Mouse (Mus musculus) right cerebral cortex, postnatal 25 days (tissue): ENCODE results near the gene Cpm.

Source experiments
- DNase-seq: peaks from one replicate; pipeline ENCODE4 v3.0.0; 2022

The Cpm gene

DNA sequence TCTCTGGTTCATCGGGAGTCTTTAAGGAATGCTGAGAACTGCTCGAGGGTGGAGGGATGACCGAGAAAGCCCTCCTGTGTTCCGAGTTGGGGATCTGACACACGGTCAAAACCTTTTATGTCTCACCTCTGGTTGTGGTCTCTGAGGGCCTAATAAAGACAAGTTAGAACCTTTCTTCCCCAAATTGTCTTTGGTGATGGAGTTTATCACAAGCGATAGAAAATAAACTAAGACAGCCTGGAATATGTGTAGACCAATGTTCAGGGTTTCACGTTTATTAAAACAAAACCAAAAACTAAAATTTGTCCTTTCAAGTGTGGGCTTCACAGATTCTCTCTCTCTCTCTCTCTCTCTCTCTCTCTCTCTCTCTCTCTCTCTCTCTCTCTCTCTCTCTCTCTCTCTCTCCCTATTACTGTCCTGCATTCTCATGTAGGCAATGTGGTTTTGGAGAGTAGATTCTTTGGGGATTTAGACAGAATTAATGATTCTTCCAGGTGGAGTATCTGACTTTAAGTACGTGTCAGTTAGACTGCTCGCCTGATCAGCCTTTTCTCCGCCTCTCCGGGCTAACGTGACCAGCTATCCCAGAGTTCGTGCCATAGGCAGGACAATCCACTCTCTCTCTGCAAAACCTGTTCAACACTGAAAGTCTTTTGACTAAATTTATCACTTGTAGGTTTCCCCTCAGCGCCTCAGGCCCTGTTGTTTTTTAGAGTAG is 35.1 kb downstream of the Cpm start:
- no peak for DNase-seq

DNA sequence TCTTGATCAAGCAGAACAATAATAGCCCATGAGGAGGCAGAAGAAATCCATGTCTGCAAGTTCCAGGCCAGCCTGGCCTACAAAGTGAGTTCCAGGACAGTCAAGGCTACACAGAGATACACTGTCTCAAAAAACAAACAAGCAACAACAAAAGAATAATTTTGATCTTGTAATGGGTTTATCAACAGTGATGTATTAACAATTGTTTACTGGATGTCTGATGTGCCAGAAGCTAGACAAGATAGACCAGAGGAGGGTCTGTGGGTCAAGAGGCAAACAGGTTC is 35.6 kb downstream of the Cpm start:
- no peak for DNase-seq

DNA sequence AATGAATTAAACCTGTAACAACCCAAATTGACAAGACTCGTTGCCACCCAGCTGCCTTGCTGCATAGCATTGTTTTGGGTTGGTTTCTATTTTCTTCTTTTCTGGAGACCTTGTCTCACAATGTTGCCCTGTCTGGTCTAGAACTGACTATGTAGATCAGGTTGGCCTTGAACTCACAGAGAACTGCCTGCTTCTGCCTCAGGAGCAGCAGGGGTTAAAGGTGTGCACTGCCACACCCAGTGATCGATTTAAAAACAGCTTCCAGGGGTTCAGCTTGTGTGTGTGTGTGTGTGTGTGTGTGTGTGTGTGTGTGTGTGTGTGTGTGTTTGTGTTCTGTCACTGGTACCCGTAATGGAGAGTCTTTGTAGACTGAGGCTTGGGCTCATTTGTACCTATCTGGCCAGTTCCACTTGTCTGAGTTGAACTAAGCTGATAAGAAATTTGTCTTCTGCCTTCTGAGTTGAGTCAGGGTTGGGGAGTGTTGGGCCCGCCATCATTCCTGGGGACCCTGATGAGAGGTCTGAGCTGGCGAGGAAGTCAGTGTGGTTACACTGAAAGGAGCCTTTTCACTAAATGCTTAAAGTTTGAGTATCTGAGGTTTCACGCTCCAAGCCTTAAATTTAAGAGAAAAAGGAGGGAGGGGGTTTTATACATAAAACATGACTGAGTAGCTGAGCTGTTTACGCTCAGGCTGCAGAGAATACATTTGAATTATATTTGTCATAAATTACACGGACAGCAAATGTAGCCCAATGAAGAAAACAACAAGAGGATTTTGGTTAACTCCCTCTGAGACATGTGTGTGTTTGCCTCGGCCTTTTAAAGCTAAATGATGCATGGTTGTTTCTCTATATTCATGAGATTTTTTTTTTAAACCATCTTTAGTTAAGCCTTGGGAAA is 36.3 kb downstream of the Cpm start:
- DNase-seq: no peak

DNA sequence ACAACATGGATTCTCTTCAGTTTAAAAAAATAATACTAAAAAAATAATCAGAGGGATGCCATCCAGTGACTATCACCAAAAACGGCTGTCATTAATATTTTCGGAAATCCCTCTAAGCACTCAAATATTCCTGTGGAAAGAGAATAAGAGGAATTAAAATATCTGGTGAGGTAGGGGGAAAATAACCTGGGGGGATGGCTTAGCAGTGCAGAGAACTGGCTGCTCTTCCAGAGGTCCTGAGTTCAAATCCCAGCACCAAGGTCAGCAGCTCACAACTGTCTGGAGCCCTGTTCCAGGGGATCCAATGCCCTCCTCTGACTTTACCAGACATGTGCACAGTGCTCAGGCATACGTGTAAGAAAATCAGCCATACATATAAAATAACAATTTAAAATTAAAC is 37.1 kb downstream of the Cpm start:
- no peak for DNase-seq

DNA sequence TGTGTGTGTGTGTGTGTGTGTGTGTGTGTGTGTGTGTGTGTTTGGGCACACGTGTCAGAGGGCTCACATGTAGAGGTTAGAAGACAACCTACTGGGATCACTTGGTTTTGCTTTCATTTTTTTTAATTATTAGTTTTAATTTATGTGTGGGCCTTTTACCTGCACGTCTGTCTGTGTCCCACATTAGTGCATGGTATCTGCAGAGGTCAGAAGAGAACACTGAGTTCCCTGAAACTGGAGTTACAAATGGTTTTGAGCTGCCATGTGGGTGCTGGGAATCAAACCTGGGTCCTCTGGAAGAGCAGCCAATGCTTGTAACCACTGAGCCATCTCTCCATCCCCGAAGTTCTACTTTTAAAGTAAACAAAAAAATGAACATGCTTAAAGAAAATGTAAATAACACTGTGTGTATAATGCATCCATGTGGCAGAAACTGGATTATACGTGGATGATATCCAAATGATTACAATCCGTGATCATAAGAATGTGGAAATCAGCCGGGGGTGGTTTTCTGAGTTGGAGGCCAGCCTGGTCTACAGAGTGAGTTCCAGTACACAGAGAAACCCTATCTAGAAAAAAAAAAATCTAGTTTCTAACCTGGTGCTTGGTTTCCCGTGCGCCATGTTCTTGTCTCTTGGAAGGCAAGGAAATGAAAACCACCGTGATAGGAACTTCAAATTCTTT is 37.8 kb downstream of the Cpm start:
- no peak for DNase-seq

DNA sequence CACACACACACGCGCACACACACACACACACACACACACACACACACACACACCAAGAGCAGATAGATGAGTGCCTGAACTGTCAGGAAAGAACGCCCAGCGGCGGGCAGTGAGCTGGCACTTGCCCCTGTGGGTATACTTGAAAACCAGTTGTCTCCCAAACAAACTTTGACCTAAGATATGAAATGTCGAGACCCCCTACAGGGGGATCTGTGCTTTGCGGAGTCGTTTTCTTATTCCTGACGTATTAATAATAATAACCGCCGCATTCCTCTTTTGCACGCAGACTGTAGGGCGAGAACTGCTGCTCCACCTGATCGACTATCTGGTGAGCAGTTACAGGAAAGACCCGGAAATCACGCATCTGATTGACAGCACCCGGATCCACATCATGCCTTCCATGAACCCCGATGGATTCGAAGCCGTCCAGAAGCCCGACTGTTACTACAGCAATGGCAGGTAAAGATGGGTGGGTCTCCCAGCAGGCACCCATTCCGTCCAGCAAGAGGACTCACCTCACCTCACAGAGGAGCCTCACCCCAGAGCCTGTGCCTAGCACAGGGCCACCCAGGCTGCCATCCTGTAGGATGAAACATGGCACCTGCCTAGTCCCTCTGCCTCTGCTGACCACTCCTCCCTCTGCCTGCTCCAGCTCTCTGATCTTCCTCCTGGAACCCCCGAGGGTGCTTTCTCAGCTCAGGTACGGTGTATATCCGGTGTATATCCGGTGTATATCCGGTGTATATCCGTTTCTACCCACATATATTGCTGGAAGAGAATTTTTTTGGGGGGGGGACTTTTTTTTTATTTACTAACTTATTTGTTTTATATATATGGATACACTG is 38.6 kb downstream of the Cpm start:
- DNase-seq: no peak

DNA sequence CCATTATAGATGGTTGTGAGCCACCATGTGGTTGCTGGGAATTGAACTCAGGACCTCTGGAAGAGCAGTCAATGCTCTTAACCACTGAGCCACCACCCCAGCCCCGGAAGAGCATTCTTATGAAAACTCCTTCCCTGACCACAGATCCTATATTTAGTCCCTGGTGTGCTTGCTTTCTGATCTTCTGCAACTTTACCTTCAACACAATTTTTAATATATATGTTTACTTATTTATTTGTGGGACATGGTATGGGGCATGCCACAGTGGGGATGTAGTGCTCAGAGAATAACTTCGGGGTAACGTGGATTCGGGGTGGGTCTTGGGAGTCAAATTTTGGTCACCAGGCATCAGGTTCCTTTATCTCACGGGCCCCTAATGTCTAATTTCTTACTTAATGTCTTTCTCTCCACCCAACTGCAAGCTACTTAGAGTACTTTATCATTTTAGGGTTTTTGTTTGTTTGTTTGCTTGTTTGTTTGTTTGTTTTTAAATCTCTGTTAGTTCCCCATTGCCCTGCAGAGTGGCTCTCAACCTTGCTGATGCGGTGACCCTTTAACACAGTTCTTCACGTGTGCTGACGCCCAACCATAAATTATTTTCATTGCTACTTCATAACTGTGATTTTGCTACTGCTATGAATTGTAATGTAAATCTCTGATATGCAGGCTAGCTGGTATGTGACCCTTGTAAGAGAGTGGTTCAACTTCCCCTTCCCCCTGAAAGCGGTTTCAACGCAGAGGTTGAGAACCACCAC is 39.4 kb downstream of the Cpm start:
- no peak for DNase-seq

DNA sequence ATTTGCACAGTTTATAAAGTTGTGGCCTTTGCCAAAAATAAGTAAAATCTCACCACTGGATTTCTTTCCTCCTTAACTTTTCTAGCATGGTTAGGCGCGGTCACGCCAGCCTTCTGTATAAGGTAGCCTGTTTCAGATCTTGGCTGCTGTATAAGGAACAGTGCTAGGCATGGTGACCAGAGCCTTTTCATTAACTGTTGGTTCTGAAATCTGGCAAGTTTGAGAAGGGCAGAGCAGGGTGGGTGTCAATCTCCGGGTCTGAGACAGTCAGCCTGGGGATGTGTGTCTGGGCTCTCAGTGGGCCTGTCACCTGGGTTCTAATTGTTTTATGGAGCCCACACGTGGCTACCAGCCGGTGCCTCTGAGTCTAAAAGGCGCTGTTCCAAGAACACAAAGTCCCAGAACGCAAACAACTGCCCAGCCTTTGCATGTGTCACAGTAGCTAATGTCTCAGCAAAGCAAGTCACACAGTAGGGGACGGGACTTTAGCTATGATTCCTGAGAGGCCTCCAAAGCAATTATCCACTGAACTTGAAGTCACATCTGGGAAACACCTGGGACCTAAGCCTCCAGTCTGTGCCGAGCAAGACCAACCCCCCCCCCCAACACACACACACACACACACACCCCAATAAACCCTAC is 40.3 kb downstream of the Cpm start:
- DNase-seq: no peak

DNA sequence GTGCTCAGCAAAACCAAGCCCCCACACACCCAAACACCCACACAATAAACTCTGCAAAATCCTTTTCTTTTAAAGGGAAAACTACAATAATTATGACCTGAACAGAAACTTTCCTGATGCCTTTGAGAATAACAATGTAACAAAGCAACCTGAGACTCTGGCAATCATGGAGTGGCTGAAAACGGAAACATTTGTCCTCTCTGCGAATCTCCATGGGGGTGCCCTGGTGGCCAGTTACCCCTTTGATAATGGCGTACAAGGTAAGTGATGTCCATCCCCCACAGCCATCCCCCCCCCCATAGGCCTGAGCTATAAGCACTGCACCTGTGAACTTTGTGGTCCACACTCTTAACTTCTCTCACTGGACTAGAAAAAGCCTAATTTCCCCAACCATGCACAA is 40.8 kb downstream of the Cpm start:
- no peak for DNase-seq

DNA sequence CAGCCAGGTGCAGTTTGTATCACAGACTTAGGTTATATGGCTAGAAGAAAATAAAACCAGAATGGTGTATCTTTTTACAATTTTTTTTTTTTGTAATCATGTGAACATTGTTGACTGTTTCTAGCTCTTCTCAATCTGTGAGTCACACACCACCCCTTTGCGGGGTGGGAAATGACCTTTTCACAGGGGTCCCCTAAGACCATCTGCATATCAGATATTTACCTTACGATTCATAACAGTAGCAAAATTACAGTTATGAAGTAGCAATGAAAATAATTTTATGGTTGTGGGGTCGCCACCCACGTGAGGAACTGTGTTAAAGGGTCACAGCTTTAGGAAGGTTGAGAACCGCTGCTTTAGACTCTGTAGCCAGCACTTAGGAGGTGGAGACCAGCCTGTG is 41.5 kb downstream of the Cpm start:
- no peak for DNase-seq

DNA sequence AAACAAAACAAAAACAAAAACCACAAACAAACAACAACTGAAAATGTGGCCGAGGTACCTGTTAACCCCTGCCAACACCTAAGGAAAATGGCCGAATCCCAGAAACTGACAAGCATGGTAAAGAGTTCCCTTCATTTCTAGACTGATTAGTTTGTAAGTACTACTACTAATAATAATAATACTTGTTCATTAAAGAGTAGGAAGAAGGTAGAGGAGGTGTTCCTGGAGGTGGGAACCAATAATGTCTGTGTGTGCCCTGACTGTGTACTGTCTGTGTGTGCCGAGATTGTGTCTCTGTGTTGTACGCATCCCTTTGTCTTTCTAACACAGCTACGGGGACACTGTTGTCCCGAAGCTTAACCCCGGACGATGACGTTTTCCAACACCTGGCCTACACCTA is 42.0 kb downstream of the Cpm start:
- DNase-seq: no peak

DNA sequence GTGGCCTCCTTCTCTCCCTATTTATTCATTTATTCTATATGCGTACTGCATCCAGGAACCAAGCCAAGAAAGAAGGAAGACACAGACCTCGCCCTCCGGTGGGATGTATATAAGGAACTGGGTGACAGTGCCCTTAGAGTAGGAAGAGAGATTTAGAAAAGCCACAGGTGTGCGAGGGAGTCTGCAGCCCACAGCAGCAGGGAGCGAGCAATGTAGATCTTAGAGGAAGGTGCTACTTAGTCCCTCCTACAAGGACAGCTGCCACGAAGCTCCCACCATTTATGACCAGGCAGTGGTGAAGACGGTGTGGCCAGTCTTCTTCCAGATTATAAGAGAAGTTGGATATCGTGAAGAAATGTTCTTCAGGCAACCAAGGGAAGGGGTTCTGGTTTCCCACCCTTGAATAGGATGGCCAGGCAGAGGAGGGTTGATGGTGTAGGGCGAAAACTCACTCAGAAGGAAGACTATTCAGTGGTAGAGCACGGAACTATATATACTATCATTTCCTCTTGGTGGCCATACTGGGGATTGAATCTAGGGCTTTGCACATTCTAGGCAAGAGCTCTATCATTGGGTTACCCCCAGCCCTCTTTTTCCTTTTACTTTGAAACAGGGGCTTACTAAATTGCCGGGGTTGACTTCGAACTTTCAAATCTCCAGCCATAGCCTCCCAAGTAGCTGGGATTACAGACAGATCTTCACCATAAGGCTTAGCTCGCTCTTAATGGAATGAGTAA is 42.8 kb downstream of the Cpm start:
- DNase-seq: no peak

DNA sequence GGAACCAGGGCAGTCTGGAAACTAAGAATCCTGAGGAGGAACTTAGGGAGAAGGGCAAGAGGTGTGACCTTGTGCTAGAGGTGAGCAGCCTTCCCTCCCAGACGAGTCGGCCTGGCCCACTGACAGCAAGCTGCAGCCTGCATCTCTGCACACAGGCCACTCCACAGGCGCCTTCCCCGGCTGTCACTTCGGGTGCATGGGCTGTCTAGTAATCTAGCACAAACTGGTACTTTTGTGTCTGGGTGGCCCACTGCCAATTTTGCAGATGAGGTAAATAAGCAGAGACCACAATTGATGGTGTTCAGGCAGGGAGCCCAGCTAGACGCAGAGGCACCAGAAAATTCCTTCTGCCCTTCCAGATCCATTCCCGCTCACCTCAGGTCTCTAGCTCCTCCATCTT is 43.4 kb downstream of the Cpm start:
- DNase-seq: no peak

DNA sequence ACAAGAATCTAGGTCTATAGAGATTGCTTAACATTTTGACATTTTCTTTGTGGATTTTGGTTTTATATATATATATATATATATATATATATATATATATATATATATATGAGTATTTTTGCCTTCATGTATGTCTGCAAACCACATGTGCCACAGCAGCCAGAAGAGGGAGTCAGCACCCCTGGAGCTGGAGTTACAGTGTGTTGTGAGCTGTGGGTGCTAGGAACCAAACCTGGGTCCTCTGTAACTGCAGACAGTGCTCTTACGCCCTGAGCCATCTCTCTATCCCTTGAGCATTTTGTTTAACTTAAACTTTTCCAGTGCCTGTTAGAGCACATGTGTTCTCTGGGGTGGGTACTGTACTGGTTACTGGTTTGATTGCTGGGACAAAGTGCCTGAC is 44.6 kb downstream of the Cpm start:
- DNase-seq: no peak

DNA sequence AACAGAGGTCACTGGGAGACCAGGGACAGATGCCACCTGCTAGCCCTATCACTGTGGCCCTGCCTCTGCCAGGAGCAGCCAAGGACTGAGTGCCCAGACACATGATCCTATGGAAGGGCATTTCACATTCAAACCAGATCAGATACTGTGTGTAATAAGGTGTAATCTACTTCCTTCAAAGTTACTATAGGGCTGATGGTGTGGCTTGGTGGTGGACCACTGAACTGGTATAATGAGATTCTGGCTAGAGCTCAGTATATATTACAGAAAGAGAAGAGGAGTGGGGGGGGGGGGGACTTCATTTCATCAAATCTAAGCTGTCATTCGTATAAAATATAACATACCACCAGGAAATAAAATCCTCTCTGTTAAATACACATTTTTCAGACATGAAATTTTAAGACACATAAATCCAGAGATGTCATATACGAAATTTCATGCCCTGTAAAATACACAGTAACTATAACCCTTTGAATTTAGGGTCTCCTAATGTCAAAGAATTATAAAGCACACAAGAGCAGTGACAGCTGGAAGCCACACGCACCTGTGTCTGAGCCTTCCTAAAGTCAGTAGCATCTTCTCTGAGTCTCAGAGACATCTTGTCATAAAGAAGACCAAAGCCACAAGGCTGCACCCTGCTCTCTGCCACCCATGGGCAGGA is 45.2 kb downstream of the Cpm start:
- DNase-seq: no peak

DNA sequence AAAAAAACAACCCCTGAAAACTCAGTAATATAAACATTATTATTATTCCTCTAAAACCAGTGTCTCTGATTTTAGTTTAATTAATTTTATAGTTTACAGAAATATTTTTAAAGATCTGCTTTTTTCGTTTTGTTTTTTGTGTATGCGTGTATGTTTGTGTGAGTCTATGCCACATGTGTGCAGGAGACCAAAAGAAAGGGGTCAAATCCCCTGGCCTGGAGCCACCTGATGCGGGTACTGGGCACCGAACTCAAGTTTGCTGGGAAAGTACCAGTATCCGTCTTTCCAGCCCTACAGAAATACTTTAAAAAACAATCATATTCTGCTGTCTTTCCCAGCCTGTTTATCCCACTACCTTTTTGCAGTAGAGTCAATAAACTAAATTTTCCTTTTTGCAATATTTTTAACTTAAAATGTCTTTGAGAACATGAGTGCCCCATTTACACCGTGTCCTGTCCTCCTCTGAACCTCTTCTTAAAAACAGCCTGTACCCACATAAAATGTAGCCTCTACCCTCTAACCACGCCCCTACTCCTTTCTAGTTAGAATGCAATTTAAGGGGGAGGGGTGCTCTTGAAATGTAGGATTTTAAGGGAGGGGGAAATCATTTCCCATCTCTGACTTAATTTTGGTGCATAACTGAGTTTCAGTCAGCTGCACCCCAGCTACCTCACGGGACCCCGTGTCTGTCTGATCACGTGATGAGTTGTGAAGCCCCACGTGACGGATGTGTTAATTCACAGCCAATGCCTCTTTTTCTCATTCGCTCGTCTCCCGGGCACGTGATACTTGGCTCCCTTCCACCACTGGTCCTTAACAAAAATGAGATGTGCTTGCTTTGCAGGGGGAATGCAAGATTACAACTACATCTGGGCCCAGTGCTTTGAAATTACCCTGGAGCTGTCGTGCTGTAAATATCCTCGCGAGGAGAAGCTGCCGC is 46.1 kb downstream of the Cpm start:
- peak; percentile 70 for DNase-seq

DNA sequence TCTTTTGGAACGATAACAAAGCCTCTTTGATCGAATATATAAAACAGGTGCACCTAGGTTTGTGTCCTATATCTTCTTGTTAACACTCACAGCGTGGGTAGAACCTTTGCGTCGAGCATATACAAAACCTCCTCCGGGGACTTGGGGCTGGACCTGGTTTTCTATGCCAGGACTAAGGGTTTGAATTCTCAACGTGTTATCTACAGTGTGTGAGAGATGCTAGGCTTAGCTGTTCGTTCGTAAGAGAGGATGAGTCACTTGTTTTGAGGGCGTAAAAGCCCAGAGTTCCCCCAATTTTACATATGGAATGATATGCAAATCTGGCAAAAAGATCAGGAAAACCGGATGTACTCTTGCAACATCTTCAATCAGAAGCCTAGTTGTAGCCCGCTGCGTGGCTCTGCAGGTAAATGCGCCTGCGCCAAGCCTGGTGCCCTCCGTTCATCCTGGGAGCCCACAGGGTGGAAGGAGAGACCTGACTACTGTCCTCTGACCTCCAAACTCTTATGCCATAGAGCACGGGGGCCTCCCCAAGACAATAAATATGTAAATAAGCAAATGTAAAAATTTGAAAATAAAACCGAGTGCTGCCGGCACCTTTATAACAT is 46.8 kb downstream of the Cpm start:
- DNase-seq: peak; percentile 65

DNA sequence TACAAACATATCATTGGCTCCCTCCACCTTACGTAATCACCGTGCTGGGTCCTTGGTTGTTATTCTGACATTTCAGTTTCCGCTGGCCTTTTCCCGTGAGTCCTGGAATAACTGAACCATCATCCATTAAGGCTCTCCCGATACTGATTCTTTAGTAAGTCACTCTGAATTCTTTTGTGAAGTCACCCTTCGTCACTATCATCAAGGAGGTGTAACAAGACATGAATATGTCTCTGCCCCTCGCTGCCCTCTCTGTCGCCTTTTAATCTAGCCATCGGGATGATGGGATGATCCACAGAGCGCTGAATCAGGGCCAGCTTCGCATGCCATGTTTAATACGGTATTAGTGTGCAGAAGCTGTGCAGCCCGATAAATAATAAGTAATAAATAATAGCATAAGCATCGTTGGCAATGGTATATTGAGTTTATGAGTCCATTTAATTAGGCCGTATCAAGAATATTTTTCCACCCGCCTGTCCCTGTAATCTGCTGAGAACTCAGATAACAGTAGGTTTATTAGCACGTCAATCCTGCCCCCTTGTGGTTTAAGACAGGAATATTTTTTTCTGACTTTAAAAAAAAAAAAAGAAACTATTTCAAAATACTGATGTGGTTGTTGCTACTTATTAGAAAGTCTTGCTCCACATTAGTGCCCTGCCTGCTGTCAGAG is 47.5 kb downstream of the Cpm start:
- no peak for DNase-seq
